Mouse (Mus musculus): ENCODE measurements at regions not wholly inside any gene's neighbourhood (a gene's known extent, or its start where the extent isn't known, plus 50 kb on each side); places are given as distances from the start of the nearest gene placed in this dataset.

DNA sequence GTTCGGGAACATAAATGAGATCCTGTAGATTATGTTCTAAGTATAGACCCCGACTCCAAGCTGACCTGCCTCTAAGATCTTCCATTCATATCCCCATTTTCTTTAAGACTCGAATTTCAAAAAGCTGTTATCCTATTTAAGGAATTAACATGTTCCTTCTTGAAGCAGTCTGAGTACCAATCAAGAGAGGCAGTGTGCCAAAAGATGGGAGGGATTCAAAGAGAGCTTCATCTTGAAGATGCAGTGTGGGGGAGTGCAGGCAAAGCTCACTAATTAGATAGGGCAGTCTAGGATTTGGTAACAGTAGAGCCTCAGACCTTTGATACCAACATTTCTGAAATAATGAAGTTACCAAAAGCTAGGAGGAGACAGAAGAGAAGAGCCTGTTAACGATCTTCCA is 383.7 kb upstream of the Cdh5 start:
- TF ChIP-seq CTCF (IDR thresholded peaks at IDR 0.05; ENCODE audit: low read depth, low read length), result no peak
- TF ChIP-seq POLR2A (IDR thresholded peaks at IDR 0.05; ENCODE audit: extremely low read depth, insufficient read depth, low read length), result no peak
